Comparison of ENCODE assay signal across 8 mouse cellular contexts in genomic region chr10:13869322-13870035, GRCm38 (mm10). TPM values are rescaled to one million over a fixed set of nuclear protein-coding genes. Genes with fewer than 3 reads are reported as not detected.
A peak's percentile ranks its signal among the peaks of the same experiment; 100 is the strongest.
DNase-seq lines count a peak whose midpoint lies in the region; ATAC-seq and TF ChIP-seq lines count a peak whose summit lies in the region.

No protein-coding gene starts in this region.

- no peaks in the 10 kb centered on the region for H3K27me3 ChIP-seq in kidney, adult 2 months (replicated peaks; ENCODE audit: control insufficient read depth, insufficient read depth, low read length)
- no peaks in the 10 kb centered on the region for H3K27me3 ChIP-seq in heart, postnatal 0 days (ENCODE audit: control insufficient read depth, insufficient read depth, low read length)
- no peaks in the 10 kb centered on the region for H3K27me3 ChIP-seq in liver, postnatal 0 days (ENCODE audit: insufficient read depth, low read length)

- no peak for TF ChIP-seq CTCF in kidney, adult 2 months (conservative IDR thresholded peaks at IDR 0.05; ENCODE audit: insufficient read depth, insufficient read length, low read depth, low read length)
- TF ChIP-seq CTCF in heart, postnatal 0 days (IDR thresholded peaks at IDR 0.05; ENCODE audit: low read depth), result no peak
- TF ChIP-seq CTCF in liver, postnatal 0 days (IDR thresholded peaks at IDR 0.05; ENCODE audit: low read depth), result no peak

- H3K36me3 ChIP-seq in kidney, adult 2 months (ENCODE audit: control insufficient read depth, insufficient read depth, low read length), result no peaks in the 10 kb centered on the region
- no peaks in the 10 kb centered on the region for H3K36me3 ChIP-seq in heart, postnatal 0 days (replicated peaks; ENCODE audit: control insufficient read depth, insufficient read depth, low read length)
- H3K36me3 ChIP-seq in liver, postnatal 0 days (replicated peaks; ENCODE audit: insufficient read depth, low read length), result no peaks in the 10 kb centered on the region

- DNase-seq in kidney, adult 2 months, result peak; percentile 25
- DNase-seq in kidney, postnatal 4 days, result no peak
- DNase-seq in cerebellum, postnatal 25 days, result peak; percentile 23 to 34
- peak; percentile 35 for DNase-seq in heart, postnatal 0 days (ENCODE audit: low spot score)
- peak; percentile 21 for DNase-seq in liver, postnatal 0 days
- DNase-seq in frontal cortex, postnatal 10 days (ENCODE audit: low spot score in 2 of 2), result no peak
- DNase-seq in layer of hippocampus, adult 9-10 months (ENCODE audit: low spot score), result no peak
- DNase-seq in thymus, postnatal 0 days (ENCODE audit: low spot score), result no peak

- H3K9me3 ChIP-seq in heart, postnatal 0 days (replicated peaks; ENCODE audit: control insufficient read depth, low read length), result peaks cover 4% of the 10 kb centered on the region
- no peaks in the 10 kb centered on the region for H3K9me3 ChIP-seq in liver, postnatal 0 days (ENCODE audit: low read length)

- TF ChIP-seq POLR2A in kidney, adult 2 months (IDR thresholded peaks at IDR 0.05; ENCODE audit: low read depth, low read length), result no peak

- H3K4me1 ChIP-seq in kidney, adult 2 months (ENCODE audit: control insufficient read depth, insufficient read depth, low read length), result peaks cover 3% of the 10 kb centered on the region; the same call in 1 of the 2 replicates
- H3K4me1 ChIP-seq in heart, postnatal 0 days (ENCODE audit: control insufficient read depth, insufficient read depth), result peaks cover 20% of the 10 kb centered on the region
- peaks cover 20% of the 10 kb centered on the region for H3K4me1 ChIP-seq in liver, postnatal 0 days (ENCODE audit: insufficient read depth)

- peak overlapping the region; percentile 89; the same call in 1 of the 2 replicates for H3K9ac ChIP-seq in heart, postnatal 0 days (replicated peaks; ENCODE audit: low read depth, low read length)
- H3K9ac ChIP-seq in liver, postnatal 0 days (replicated peaks), result peak overlapping the region; percentile 64

- 14% methylated on average over 13 of the region's 13 CpGs for WGBS in kidney, adult 2 months
- 22% methylated on average over 13 of the region's 13 CpGs for WGBS in heart, postnatal 0 days
- 23% methylated on average over 13 of the region's 13 CpGs for WGBS in liver, postnatal 0 days (ENCODE audit: insufficient replicate concordance)

- no peak overlapping the region for H3K27ac ChIP-seq in kidney, adult 2 months (ENCODE audit: insufficient read depth, low read depth, low read length)
- peak overlapping the region; percentile 93 for H3K27ac ChIP-seq in heart, postnatal 0 days (ENCODE audit: low read depth)
- H3K27ac ChIP-seq in liver, postnatal 0 days (ENCODE audit: low read depth), result peak overlapping the region; percentile 90

- H3K4me2 ChIP-seq in heart, postnatal 0 days (ENCODE audit: low read depth, low read length), result peak overlapping the region; percentile 93
- H3K4me2 ChIP-seq in liver, postnatal 0 days (ENCODE audit: low read depth, low read length), result peak overlapping the region; percentile 80

- ATAC-seq in heart, postnatal 0 days (ENCODE audit: insufficient read depth, low read depth), result no peak
- peak; percentile 56 for ATAC-seq in liver, postnatal 0 days

- no peak for TF ChIP-seq EP300 in heart, postnatal 0 days (IDR thresholded peaks at IDR 0.05; ENCODE audit: low read depth)
- TF ChIP-seq EP300 in liver, postnatal 0 days (IDR thresholded peaks at IDR 0.05; ENCODE audit: low read depth), result no peak

- no peak overlapping the region for H3K4me3 ChIP-seq in kidney, adult 2 months (ENCODE audit: insufficient read depth, low read depth, low read length)
- H3K4me3 ChIP-seq in heart, postnatal 0 days (ENCODE audit: low read depth, low read length), result peak overlapping the region; percentile 92
- H3K4me3 ChIP-seq in liver, postnatal 0 days (ENCODE audit: low read depth, low read length), result peak overlapping the region; percentile 67

RNA-seq across cellular contexts. Expression of gene Aig1, which starts 0.7 kb away (rescaled TPM):
- polyA plus RNA-seq in kidney, adult 2 months (2012; rRNA removed), result 68.4 and 80.4 TPM in 2 replicates
- total RNA-seq in heart, postnatal 0 days (2014; rRNA removed; ENCODE audit: low replicate concordance), result 89.0 and 147 TPM in 2 replicates
- polyA plus RNA-seq in heart, postnatal 0 days (2015; fragmentation: Nextera tagmentation; extraction: Ambion mirVana), result 77.4 and 81.4 TPM in 2 replicates
- 24.6 and 27.6 TPM in 2 replicates for polyA plus RNA-seq in liver, postnatal 0 days (2015; fragmentation: Nextera tagmentation; extraction: Ambion mirVana)
- polyA plus RNA-seq in thymus, postnatal 0 days (2015; fragmentation: Nextera tagmentation; extraction: Ambion mirVana), result 22.9 and 23.2 TPM in 2 replicates

Comparison
In these comparisons a context has a peak if more than half of its experiments do, and no peak if none do; other contexts are left out.
1. DNase-seq: peak in kidney, adult 2 months (single experiment), cerebellum, postnatal 25 days (2 of 2), heart, postnatal 0 days (single experiment) and liver, postnatal 0 days (single experiment); none in kidney, postnatal 4 days (0 of 2), frontal cortex, postnatal 10 days (0 of 2), layer of hippocampus, adult 9-10 months (single experiment) and thymus, postnatal 0 days (single experiment).